Mouse (Mus musculus) Patski (cell line): Measurements from ENCODE around the gene Gimap1. TPM values are rescaled to one million over a fixed set of nuclear protein-coding genes. Genes with fewer than 3 reads are reported as not detected.

ENCODE experiments used
- ATAC-seq: fragments of 100-300 bp; one replicate; pipeline ENCODE4 v1.8.0; 2021
- CTCF ChIA-PET: fragments of 350-600 bp; sonication (Branson Sonifier 250); formaldehyde crosslinking; loops from one replicate; lab custom pipeline; 2022; ENCODE audit warnings: inconsistent platforms; lab: Charles Lee
- POLR2A ChIA-PET: fragments of 350-600 bp; sonication (Branson Sonifier 250); formaldehyde crosslinking; loops from one replicate; lab custom pipeline; 2022; ENCODE audit warnings: antibody characterized with exemption, inconsistent platforms; lab: Charles Lee
- DNase-seq: peaks from one replicate; pipeline ENCODE4 v3.0.0-alpha.2; 2011; ENCODE audit warnings: low read depth, low spot score
- H3K27me3 ChIP-seq: fragments of 371-371 bp; one replicate; pipeline ENCODE4 v1.5.1; 2021
- CTCF ChIP-seq: fragments of 100-300 bp; IDR thresholded peaks from one replicate; pipeline ENCODE4 v1.5.1; 2021
- in situ Hi-C: fragments of 300-500 bp; cut with MboI; formaldehyde crosslinking; loops from 3 replicates; pipeline ENCODE4 v1.11.1; 2018; ENCODE audit warnings: low pct_unique_long_range_greater_than_20kb, mixed read lengths
- polyA plus RNA-seq: library from polyadenylated mRNA; unstranded; gene quantifications from one replicate; pipeline ENCODE4 v1.2.3, GENCODE M21; 2021

Gene Gimap1
- polyA plus RNA-seq, 1 experiment from 2014 or later, result 0.04 TPM

DNA sequence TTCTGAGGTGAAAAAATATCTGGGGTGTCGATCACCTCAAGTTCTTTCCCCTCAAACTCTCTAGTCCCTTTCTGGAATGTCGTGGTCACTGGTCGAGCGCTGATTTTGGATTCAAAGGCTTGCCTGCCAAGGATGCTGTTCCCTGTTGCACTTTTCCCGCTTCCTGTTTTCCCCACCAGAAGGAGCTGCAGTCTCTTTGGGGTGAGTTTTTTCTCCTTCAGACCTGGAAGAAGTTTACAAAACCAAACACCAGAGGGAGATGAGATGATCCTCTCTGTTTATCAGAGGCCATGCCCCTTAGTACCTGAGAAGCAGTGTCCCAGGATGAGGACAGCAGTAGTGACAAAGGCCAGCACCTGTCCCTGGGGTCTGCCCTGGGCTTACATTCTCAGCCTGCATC lies 36.3 kb upstream of the Gimap1 start:
- no peak for DNase-seq
- ATAC-seq, result no peak
- ChIA-PET POLR2A (no interaction called here), CTCF (no interaction called here)
- peak; percentile 39 for TF ChIP-seq CTCF
- in situ Hi-C loops, result no loop called here
- H3K27me3 ChIP-seq, result no peaks in the 10 kb centered on the region

DNA sequence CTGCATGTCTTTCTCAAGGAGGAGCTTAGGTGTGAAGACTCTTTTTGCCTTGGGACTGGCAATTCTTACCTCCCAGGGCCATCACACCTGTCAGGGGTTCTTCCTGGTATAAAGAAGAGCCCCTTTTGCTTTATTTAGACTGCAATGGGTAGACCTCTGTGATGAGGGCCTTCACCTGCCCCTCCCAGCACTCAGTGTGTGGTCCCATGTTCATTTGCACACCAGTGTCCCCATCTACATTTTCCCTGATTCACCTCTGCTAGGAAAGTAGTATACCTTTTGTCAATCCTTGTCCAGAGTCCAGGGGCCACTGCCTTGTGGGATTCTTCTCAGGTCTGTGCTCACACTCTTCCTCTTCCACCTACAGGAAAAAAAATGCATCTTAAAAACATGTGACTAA lies 34.7 kb upstream of the Gimap1 start:
- ChIA-PET POLR2A (no interaction called here), CTCF (interaction anchor here (1.2 kb wide), 1 partner anchor 13 kb away, joined by 4 read pairs; no protein-coding TSS in a partner anchor)
- H3K27me3 ChIP-seq, result no peaks in the 10 kb centered on the region
- ATAC-seq, result no peak
- no peak for TF ChIP-seq CTCF
- in situ Hi-C loops, result no loop called here
- DNase-seq, result no peak

GRCm38 (mm10) chr6:48706130-48706529 lies 32.7 kb upstream of the Gimap1 start:
- ChIA-PET POLR2A (no interaction called here), CTCF (no interaction called here)
- H3K27me3 ChIP-seq, result no peaks in the 10 kb centered on the region
- ATAC-seq (no peak), DNase-seq (no peak)
- in situ Hi-C loops, result no loop called here
- TF ChIP-seq CTCF, result no peak

DNA sequence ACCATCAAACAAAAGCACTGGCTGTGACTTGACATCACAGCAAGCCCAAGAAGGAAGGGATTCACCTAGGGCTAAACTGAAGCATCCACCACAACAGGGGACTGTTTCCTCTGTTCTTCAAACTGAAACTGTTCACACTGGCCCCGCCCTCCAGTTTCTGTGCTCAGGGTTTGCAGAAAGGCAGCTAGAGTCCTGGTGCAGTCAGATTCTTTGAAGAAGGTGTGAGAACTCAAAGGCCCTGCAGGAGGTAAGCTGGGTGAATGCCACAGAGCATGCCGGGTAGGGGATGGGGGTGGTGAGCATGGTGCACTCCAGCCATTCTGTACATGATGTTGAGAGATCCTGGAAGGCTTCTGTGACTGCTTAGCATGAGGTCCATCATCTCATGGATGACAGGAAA lies 20.4 kb upstream of the Gimap1 start, which contains the start of the genes Gm28053 and Gimap7:
Gene Gm28053 (plus strand): TSS at position 153 of the 400 bp plus-strand sequence.
Gene Gimap7 (plus strand): TSS at position 167 of the 400 bp plus-strand sequence.
- CTCF ChIA-PET, result no interaction called here
- in situ Hi-C loops, result no loop called here
- ATAC-seq, result no peak
- peaks cover 5% of the 10 kb centered on the region for H3K27me3 ChIP-seq
- TF ChIP-seq CTCF, result no peak
- POLR2A ChIA-PET, result no interaction called here
- no peak for DNase-seq

DNA sequence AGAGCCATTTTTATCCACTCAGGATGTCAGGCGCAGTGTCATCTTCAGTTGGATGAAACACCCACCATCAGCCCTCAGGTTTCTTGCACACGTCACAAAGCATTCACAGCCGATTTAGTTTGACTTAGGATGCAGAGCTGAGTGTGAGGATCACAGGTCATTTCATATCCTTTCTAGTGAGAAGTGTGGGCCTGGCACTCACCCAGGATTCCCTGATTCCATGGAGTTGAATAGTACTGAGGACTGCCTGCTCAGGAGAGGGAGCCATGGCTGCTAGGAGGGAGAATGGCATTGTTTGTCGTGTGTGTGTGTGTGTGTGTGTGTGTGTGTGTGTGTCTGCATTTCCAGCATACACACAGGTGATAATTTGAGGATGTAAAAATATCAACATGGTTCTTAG lies 18.5 kb upstream of the Gimap1 start:
- no peak for TF ChIP-seq CTCF
- in situ Hi-C loops, result no loop called here
- no peak for DNase-seq
- H3K27me3 ChIP-seq, result peaks cover under 1% of the 10 kb centered on the region
- CTCF ChIA-PET, result no interaction called here
- no peak for ATAC-seq
- POLR2A ChIA-PET, result no interaction called here

- no peak for ATAC-seq
- in situ Hi-C loops, result no loop called here
Observed at GRCm38 (mm10) chr6:48723468-48723867, 15.4 kb upstream of the Gimap1 start.

DNA sequence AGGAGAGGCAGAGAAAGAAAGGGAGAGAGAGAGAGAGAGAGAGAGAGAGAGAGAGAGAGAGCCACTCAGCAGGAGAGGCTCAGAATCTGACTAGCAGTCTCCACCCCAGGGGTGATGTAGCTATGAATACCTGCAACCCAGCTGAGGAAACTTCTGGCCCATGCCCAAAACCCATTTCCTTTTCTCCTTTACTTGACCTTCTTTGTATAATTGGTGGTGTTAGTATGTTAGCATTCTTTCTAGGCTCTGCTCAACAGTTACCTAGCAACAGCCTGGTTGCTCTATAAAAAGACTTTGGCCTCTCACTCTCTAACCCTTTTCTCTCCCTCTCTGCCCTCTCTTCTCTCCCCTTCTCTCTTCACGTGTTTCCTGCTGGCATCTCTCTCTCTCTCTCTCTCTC lies 13.4 kb upstream of the Gimap1 start:
- no peak for TF ChIP-seq CTCF
- H3K27me3 ChIP-seq, result peaks cover under 1% of the 10 kb centered on the region
- POLR2A ChIA-PET, result interaction anchor here (0.7 kb wide), 3 partner anchors 78 to 138 kb away, joined by 3 to 6 read pairs (median 4); partner anchors contain the start of gene Gimap8
- CTCF ChIA-PET, result interaction anchor here (1.0 to 1.4 kb wide), 4 partner anchors 33 to 80 kb away, joined by 3 to 5 read pairs (median 4); partner anchors contain the start of genes Gimap3 and Gimap8
- DNase-seq, result peak; percentile 74
- peak; percentile 83 for ATAC-seq
- in situ Hi-C loops, result no loop called here

More at GRCm38 (mm10) chr6:48723468-48723867, 15.4 kb upstream of the Gimap1 start:
- POLR2A ChIA-PET, result no interaction called here
- no peak for TF ChIP-seq CTCF
- CTCF ChIA-PET, result no interaction called here
- no peak for DNase-seq
- no peaks in the 10 kb centered on the region for H3K27me3 ChIP-seq

- ATAC-seq, result no peak
- in situ Hi-C loops, result no loop called here
- POLR2A ChIA-PET, result no interaction called here
- peaks cover 3% of the 10 kb centered on the region for H3K27me3 ChIP-seq
- TF ChIP-seq CTCF, result no peak
- no peak for DNase-seq
- CTCF ChIA-PET, result no interaction called here
Observed at GRCm38 (mm10) chr6:48727761-48728160, 11.1 kb upstream of the Gimap1 start.

DNA sequence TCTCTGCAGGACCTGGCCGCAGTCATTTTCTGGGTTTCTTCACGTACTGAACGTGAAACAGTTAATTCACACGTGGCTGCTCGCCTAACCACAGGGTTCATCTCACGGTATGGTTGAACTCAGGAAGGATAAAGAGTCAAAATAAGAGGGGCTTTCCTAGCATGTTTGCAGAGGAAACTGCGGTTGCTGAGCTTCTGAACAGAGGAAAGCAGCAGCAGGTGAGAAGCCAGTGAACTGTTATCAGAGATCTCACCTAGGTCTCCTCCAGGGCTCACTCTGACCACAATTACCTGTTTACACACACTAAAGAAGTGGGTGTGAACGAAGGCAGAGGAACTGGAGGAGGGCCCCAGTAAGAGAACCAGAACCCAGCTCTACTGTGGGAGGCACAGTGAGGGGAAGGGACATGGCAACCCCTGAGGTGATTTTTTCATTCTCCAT lies 6.0 kb upstream of the Gimap1 start:
- CTCF ChIA-PET, result interaction anchor here (3.6 kb wide), 1 partner anchor 86 kb away, joined by 13 read pairs; the partner anchor contains the start of gene Gimap8
- TF ChIP-seq CTCF, result no peak
- in situ Hi-C loops, result no loop called here
- DNase-seq (no peak), ATAC-seq (no peak)
- H3K27me3 ChIP-seq, result peaks cover 6% of the 10 kb centered on the region
- POLR2A ChIA-PET, result interaction anchor here (1.1 kb wide), 1 partner anchor 12 kb away, joined by 3 read pairs; no protein-coding TSS in a partner anchor

GRCm38 (mm10) chr6:48733660-48734059 lies 5.2 kb upstream of the Gimap1 start:
- POLR2A ChIA-PET, result no interaction called here
- TF ChIP-seq CTCF, result no peak
- no peak for DNase-seq
- in situ Hi-C loops, result no loop called here
- H3K27me3 ChIP-seq, result peaks cover 6% of the 10 kb centered on the region
- CTCF ChIA-PET, result interaction anchor here (1.1 to 3.6 kb wide), 2 partner anchors 38 to 87 kb away, joined by 3 to 13 read pairs; partner anchors contain the start of gene Gimap8
- no peak for ATAC-seq

DNA sequence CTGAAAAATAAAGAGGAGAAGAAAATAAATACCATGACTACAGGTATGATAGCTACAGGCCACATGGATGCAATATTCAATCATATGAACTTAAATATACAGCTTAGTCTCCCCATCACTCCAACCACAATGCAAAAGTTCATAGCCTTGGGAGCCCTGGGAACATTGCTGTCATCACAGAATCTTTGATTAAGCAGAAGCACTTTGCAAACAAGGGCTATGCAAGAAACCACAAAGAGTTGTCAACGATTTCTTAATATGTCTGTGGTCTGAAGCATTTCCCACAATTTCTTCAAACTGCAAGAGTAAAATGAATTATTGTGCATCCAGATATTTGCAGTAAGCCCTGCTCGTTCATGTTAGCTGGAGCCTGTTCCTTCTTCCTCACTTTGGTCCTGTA lies 1.8 kb upstream of the Gimap1 start:
- ChIA-PET CTCF (interaction anchor here (1.0 to 1.8 kb wide), 4 partner anchors 9 to 91 kb away, joined by 3 to 4 read pairs (median 4); partner anchors contain the start of gene Gimap5), POLR2A (no interaction called here)
- ATAC-seq, result no peak
- TF ChIP-seq CTCF, result no peak
- DNase-seq, result no peak
- in situ Hi-C loops, result no loop called here
- peaks cover 6% of the 10 kb centered on the region for H3K27me3 ChIP-seq
